Mouse (Mus musculus): ENCODE measurements around the gene Grin1. TPM values are rescaled to one million over a fixed set of nuclear protein-coding genes. Genes with fewer than 3 reads are reported as not detected.

The Grin1 gene
- total and polyA plus RNA-seq, 3 experiments, result 0.07 TPM; not detected in 2

DNA sequence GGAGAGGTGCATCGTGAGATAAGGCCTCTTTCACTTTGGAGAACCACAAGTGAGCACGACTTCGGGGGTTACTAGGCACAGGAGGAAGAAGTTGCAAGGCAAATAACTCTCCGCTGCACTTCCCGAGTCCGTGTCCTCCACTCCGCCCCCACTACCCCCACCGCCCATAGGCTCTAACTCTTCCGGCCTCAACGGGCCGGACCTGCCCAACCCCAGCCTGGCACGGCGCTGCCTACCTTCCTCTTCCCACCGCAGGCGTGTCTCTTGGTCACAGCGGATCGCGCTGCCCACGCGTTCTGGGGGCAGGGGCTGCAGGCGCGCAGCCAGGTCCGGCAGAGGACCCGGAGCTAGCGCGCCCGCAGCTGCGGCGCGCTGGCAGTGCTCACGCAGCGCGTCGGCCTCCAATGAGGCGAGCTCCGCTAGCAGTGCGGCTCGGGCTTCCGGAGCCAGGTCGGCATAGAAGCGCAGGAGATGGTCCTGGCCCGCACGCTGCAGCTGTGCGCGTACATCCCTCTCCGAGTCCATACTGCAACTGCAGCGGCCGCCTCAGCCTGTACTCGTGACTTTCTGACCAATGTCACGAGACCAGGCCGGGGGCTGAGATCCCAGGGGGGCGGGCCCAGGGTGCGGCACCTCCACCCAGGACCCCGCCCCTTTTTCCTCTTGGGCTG is 46.2 kb upstream of the Grin1 start, which contains the start of gene Uap1l1 (continued):
- TF ChIP-seq TBP (IDR thresholded peaks at IDR 0.05; ENCODE audit: low read depth, low read length) (no peak), TAL1 (IDR thresholded peaks at IDR 0.05; ENCODE audit: low read length) (0 out of 2 replicates have a peak, but pooled peaks have one; percentile 6), GATA1 (IDR thresholded peaks at IDR 0.05; ENCODE audit: low read depth, low read length) (no peak), E2F4 (IDR thresholded peaks at IDR 0.05; ENCODE audit: borderline replicate concordance, low read depth, low read length) (no peak), KAT2A (conservative IDR thresholded peaks at IDR 0.05; ENCODE audit: low read depth, low read length) (no peak), POLR2A (IDR thresholded peaks at IDR 0.05; ENCODE audit: control insufficient read depth in 1 of 2, insufficient read depth in 1 of 2, low read depth in 1 of 2, low read length in 2 of 2, poor library complexity in 1 of 2) (peak; percentile 55 to 73; a peak in 3 of 4 replicates), JUND (IDR thresholded peaks at IDR 0.05; ENCODE audit: low read depth, low read length) (no peak), ZMIZ1 (IDR thresholded peaks at IDR 0.05; ENCODE audit: low read depth, low read length) (no peak), CTCF (IDR thresholded peaks at IDR 0.05 in 2 of 3, conservative IDR thresholded peaks at IDR 0.05 in 1 of 3; ENCODE audit: control insufficient read depth in 1 of 3, insufficient read depth in 1 of 3, low read depth in 2 of 3, low read length in 3 of 3, poor library complexity in 1 of 3, severe bottlenecking in 1 of 3) (no peak), GABPA (IDR thresholded peaks at IDR 0.05; ENCODE audit: low read depth, low read length) (no peak), ZNF384 (IDR thresholded peaks at IDR 0.05; ENCODE audit: low read depth, low read length) (no peak), MAX (IDR thresholded peaks at IDR 0.05; ENCODE audit: low read length) (peak; percentile 45; the same call in 1 of the 2 replicates), SIN3A (IDR thresholded peaks at IDR 0.05; ENCODE audit: low read length) (no peak), MYB (IDR thresholded peaks at IDR 0.05; ENCODE audit: low read depth, low read length) (no peak), HCFC1 (IDR thresholded peaks at IDR 0.05; ENCODE audit: low read depth, low read length) (0 out of 2 replicates have a peak, but pooled peaks have one; percentile 19)

DNA sequence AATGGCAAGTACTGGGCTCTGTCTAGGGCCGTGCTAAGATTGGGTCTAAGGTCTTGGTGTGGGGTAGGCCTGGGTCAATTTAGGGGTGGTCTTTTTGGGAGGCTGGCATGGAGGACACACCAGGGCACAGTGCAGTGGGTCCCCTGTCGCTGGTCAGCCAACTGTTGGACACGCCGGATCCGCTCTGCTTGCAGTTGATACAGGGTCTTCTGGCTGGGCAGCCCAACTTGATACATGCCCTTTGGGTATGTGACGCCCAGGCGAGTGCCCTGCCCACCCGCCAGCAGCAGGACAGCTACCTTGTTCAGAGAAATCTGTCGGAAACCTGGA is 45.7 kb upstream of the Grin1 start:
- Histone ChIP-seq H3K4me3 (ENCODE audit: control insufficient read depth in 1 of 2, insufficient read depth in 1 of 2, low read depth in 2 of 2, low read length in 2 of 2) (peak overlapping the region; percentile 76 to 91), H3K27me3 (ENCODE audit: control insufficient read depth in 1 of 2, insufficient read depth in 2 of 2, low read length in 2 of 2) (no peaks in the 10 kb centered on the region), H3K9ac (ENCODE audit: control insufficient read depth, low read depth, low read length, poor library complexity, severe bottlenecking) (peak overlapping the region; percentile 68), H3K9me3 (replicated peaks; ENCODE audit: insufficient read depth, low read length) (no peaks in the 10 kb centered on the region), H3K79me2 (ENCODE audit: control insufficient read depth, insufficient read depth, low read length, poor library complexity) (no peaks in the 10 kb centered on the region), H3K36me3 (ENCODE audit: control insufficient read depth in 1 of 2, insufficient read depth in 2 of 2, low read length in 2 of 2) (peaks cover 0 to 3% of the 10 kb centered on the region in 2 experiments; a peak in 2 of 4 replicates), H3K4me1 (ENCODE audit: control insufficient read depth in 1 of 2, insufficient read depth in 2 of 2, low read length in 2 of 2) (peaks cover 3 to 11% of the 10 kb centered on the region in 2 experiments; a peak in 3 of 4 replicates), H3K27ac (ENCODE audit: control insufficient read depth, low read depth, low read length) (no peak overlapping the region)
- no peak for DNase-seq (ENCODE audit: low read depth, low spot score)
- TF ChIP-seq NRF1 (IDR thresholded peaks at IDR 0.05; ENCODE audit: insufficient read depth, low read depth, low read length, poor library complexity, severe bottlenecking) (no peak), MEF2A (IDR thresholded peaks at IDR 0.05; ENCODE audit: extremely low read depth, insufficient replicate concordance, low read depth, low read length, poor library complexity, severe bottlenecking) (no peak), HCFC1 (IDR thresholded peaks at IDR 0.05; ENCODE audit: low read depth, low read length) (no peak), SIN3A (IDR thresholded peaks at IDR 0.05; ENCODE audit: low read length) (no peak), ELF1 (IDR thresholded peaks at IDR 0.05; ENCODE audit: low read depth, low read length) (no peak), CHD1 (IDR thresholded peaks at IDR 0.05; ENCODE audit: low read depth, low read length) (no peak), MAX (IDR thresholded peaks at IDR 0.05; ENCODE audit: low read length) (no peak), TAL1 (IDR thresholded peaks at IDR 0.05; ENCODE audit: low read length) (no peak), ZKSCAN1 (IDR thresholded peaks at IDR 0.05; ENCODE audit: low read depth, low read length) (no peak), NELFE (IDR thresholded peaks at IDR 0.05; ENCODE audit: low read depth, low read length) (no peak), ZMIZ1 (IDR thresholded peaks at IDR 0.05; ENCODE audit: low read depth, low read length) (no peak), TBP (IDR thresholded peaks at IDR 0.05; ENCODE audit: low read depth, low read length) (no peak), POLR2AphosphoS2 (IDR thresholded peaks at IDR 0.05; ENCODE audit: low read length) (no peak), USF1 (IDR thresholded peaks at IDR 0.05; ENCODE audit: low read depth, low read length) (no peak), MAFK (IDR thresholded peaks at IDR 0.05; ENCODE audit: borderline replicate concordance, low read depth, low read length) (no peak), ZNF384 (IDR thresholded peaks at IDR 0.05; ENCODE audit: low read depth, low read length) (no peak)

Measured in MEL (cell line).